Mouse (Mus musculus): ENCODE data around the gene Ncor2. TPM values are rescaled to one million over a fixed set of nuclear protein-coding genes. Genes with fewer than 3 reads are reported as not detected.

Ncor2 gene
- polyA plus RNA-seq, 1 experiment, result not detected

GRCm38 (mm10) chr5:125122546-125122945 is 56.5 kb downstream of the Ncor2 start:
- Histone ChIP-seq H3K4me3 (ENCODE audit: insufficient read depth, low read depth, low read length) (no peak overlapping the region), H3K4me1 (ENCODE audit: control insufficient read depth, insufficient read depth, low read length) (peaks cover 84% of the 10 kb centered on the region), H3K27ac (ENCODE audit: insufficient read depth, low read depth, low read length) (no peak overlapping the region)
- TF ChIP-seq POLR2A (IDR thresholded peaks at IDR 0.05; ENCODE audit: insufficient read depth, low read depth, low read length) (no peak), CTCF (IDR thresholded peaks at IDR 0.05; ENCODE audit: insufficient read depth, low read depth, low read length) (no peak)
- 82% methylated on average over 7 of the region's 7 CpGs for WGBS

- 67% methylated on average over 7 of the region's 7 CpGs for WGBS
- TF ChIP-seq POLR2A (IDR thresholded peaks at IDR 0.05; ENCODE audit: insufficient read depth, low read depth, low read length), result no peak
- TF ChIP-seq CTCF (IDR thresholded peaks at IDR 0.05; ENCODE audit: insufficient read depth, low read depth, low read length), result no peak
- Histone ChIP-seq H3K4me1 (ENCODE audit: control insufficient read depth, insufficient read depth, low read length) (peaks cover 80% of the 10 kb centered on the region), H3K27ac (ENCODE audit: insufficient read depth, low read depth, low read length) (0 out of 2 replicates have a peak overlapping the region, but pooled peaks have one; percentile 5), H3K4me3 (ENCODE audit: insufficient read depth, low read depth, low read length) (no peak overlapping the region)
Observed at GRCm38 (mm10) chr5:125122049-125122448, 57.0 kb downstream of the Ncor2 start.

DNA sequence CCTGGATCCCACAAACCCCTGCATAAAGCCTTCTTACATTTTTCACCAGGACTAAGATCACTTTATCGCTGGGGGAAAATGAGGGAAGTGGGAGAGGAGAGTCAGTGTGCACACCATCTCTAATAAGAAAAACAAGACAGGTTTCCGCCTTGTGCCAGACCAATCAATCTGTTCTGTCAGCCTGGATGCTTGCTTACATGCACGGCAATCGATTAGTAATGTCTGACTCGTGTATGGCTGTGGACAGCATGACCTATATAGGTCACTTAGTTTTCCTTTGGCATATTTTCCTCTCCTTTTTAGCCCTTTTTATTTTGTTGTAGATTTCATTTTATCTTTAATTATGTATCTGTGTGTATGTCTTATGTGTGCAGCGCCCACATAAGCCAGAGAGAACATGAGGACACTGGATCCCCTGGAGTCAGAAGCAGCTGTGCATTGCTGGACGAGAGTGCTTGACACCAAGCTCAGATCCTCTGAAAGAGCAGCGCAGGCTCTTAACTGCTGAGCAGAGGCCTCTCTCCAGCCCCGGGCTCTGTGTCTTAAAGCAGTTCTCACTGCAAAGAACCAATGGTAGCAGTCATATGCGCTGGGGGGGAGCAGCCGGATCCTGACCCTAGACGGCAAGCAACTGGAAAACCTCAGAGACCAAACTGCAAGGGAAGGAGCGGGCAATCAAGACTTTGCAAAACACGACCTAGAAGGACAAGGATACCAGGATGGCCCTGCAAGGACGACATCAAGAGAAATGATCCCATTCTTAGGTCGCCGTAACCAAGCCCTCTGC is 58.3 kb downstream of the Ncor2 start:
- WGBS, result 52% methylated on average over 17 of the region's 17 CpGs
- Histone ChIP-seq H3K4me1 (ENCODE audit: control insufficient read depth, insufficient read depth, low read length) (peaks cover 82% of the 10 kb centered on the region), H3K27ac (ENCODE audit: insufficient read depth, low read depth, low read length) (peak overlapping the region; percentile 1), H3K4me3 (ENCODE audit: insufficient read depth, low read depth, low read length) (no peak overlapping the region)
- TF ChIP-seq POLR2A (IDR thresholded peaks at IDR 0.05; ENCODE audit: insufficient read depth, low read depth, low read length) (no peak), CTCF (IDR thresholded peaks at IDR 0.05; ENCODE audit: insufficient read depth, low read depth, low read length) (no peak)

DNA sequence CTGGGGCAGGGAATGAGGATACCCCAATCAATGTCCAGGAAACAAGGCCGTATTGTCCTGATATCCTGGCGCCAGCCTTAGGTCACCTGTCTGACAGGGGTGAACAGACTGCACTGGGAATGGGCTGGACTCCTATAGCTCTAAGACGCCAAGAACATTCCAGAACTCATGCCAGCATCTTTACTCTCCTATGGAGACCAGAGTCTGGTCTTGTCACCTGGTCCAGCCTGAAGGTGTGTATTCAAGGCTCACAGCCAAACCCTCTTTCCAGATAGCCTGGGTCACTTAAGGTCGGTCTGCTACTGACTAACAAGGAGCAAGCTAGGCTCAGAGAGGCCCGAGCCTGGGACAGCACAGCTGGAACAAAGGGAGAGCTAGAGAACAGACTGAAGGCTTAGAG is 61.8 kb downstream of the Ncor2 start:
- Histone ChIP-seq H3K4me1 (ENCODE audit: control insufficient read depth, insufficient read depth, low read length) (peaks cover 62% of the 10 kb centered on the region), H3K4me3 (ENCODE audit: insufficient read depth, low read depth, low read length) (no peak overlapping the region), H3K27ac (ENCODE audit: insufficient read depth, low read depth, low read length) (no peak overlapping the region)
- TF ChIP-seq POLR2A (IDR thresholded peaks at IDR 0.05; ENCODE audit: insufficient read depth, low read depth, low read length) (no peak), CTCF (IDR thresholded peaks at IDR 0.05; ENCODE audit: insufficient read depth, low read depth, low read length) (no peak)
- 76% methylated on average over 5 of the region's 5 CpGs for WGBS

- Histone ChIP-seq H3K4me1 (ENCODE audit: control insufficient read depth, insufficient read depth, low read length) (peaks cover 53% of the 10 kb centered on the region), H3K27ac (ENCODE audit: insufficient read depth, low read depth, low read length) (peak overlapping the region; percentile 88; the same call in 1 of the 2 replicates), H3K4me3 (ENCODE audit: insufficient read depth, low read depth, low read length) (no peak overlapping the region)
- WGBS, result 32% methylated on average over 5 of the region's 5 CpGs
- TF ChIP-seq CTCF (IDR thresholded peaks at IDR 0.05; ENCODE audit: insufficient read depth, low read depth, low read length) (no peak), POLR2A (IDR thresholded peaks at IDR 0.05; ENCODE audit: insufficient read depth, low read depth, low read length) (no peak)
Observed at GRCm38 (mm10) chr5:125113029-125113428, 66.0 kb downstream of the Ncor2 start.

DNA sequence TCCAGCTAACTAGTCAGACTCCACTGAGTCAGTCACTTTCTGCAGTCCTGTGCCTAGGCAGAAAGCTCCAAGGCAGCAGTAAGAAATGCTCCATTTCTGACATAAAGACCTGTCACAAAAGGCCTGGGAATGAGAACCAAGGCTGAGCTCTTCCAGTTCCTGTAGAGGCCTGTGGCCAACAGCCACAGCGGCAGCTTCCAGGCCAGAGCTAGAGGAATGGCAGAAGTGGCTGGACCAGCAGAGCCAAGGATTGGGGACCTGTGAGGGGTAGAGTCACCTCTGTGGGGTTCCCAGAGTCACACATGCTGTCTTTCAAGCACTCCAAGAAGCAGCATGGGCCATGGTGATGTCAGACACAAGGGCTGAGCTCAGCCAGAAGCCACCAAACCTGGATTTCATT is 66.4 kb downstream of the Ncor2 start:
- Histone ChIP-seq H3K4me1 (ENCODE audit: control insufficient read depth, insufficient read depth, low read length) (peaks cover 52% of the 10 kb centered on the region), H3K4me3 (ENCODE audit: insufficient read depth, low read depth, low read length) (no peak overlapping the region), H3K27ac (ENCODE audit: insufficient read depth, low read depth, low read length) (peak overlapping the region; percentile 88)
- WGBS, result 39% methylated on average over 1 of the region's 1 CpGs
- no peak for TF ChIP-seq POLR2A (IDR thresholded peaks at IDR 0.05; ENCODE audit: insufficient read depth, low read depth, low read length)
- TF ChIP-seq CTCF (IDR thresholded peaks at IDR 0.05; ENCODE audit: insufficient read depth, low read depth, low read length), result no peak

DNA sequence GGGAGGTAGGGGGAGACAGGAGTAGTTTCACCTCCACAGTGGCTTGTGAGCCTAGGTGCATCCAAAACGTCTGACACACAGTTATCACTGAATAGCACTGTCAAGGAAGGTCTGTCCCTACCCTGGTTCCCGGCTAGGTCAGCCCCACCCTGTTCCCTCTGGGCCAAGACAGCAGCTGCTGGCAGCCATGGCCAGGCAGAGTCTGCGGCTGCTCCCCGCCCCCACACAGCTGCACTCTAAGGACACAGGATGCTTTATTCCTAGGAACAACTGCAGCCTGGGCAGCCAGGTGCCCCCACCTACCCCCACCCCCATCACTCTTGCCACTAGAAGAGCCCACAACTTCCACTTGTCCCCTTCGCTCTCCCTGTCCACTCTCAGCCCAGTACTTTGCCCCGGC is 67.9 kb downstream of the Ncor2 start:
- no peak overlapping the region for H3K4me3 ChIP-seq (ENCODE audit: insufficient read depth, low read depth, low read length)
- WGBS, result 31% methylated on average over 6 of the region's 6 CpGs
- H3K4me1 ChIP-seq (ENCODE audit: control insufficient read depth, insufficient read depth, low read length), result peaks cover 55% of the 10 kb centered on the region
- no peak for TF ChIP-seq POLR2A (IDR thresholded peaks at IDR 0.05; ENCODE audit: insufficient read depth, low read depth, low read length)
- no peak for TF ChIP-seq CTCF (IDR thresholded peaks at IDR 0.05; ENCODE audit: insufficient read depth, low read depth, low read length)
- peak overlapping the region; percentile 88 for H3K27ac ChIP-seq (ENCODE audit: insufficient read depth, low read depth, low read length)

DNA sequence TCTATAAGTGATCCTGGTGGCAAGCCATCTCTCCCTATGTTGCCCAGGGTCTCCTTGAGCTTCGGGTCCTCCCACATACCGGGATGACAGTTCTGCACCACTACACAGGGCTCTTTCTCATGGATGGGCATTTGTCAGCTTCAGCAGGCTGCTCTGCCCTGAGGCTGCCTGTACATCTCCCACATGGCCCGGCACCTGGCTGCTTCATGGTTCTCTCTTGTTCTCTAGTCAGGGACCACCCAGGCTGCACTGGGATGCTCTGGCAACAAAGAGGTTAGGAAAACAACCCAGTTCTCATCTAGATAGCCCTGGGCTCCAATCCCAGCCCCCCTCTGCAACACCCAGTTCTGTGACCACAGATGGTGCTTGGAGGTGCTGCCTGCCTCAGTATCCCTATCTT is 68.3 kb downstream of the Ncor2 start:
- H3K4me3 ChIP-seq (ENCODE audit: insufficient read depth, low read depth, low read length), result no peak overlapping the region
- 36% methylated on average over 3 of the region's 3 CpGs for WGBS
- 0 out of 2 replicates have a peak overlapping the region, but pooled peaks have one; percentile 18 for H3K27ac ChIP-seq (ENCODE audit: insufficient read depth, low read depth, low read length)
- TF ChIP-seq POLR2A (IDR thresholded peaks at IDR 0.05; ENCODE audit: insufficient read depth, low read depth, low read length) (no peak), CTCF (IDR thresholded peaks at IDR 0.05; ENCODE audit: insufficient read depth, low read depth, low read length) (no peak)
- H3K4me1 ChIP-seq (ENCODE audit: control insufficient read depth, insufficient read depth, low read length), result peaks cover 57% of the 10 kb centered on the region

DNA sequence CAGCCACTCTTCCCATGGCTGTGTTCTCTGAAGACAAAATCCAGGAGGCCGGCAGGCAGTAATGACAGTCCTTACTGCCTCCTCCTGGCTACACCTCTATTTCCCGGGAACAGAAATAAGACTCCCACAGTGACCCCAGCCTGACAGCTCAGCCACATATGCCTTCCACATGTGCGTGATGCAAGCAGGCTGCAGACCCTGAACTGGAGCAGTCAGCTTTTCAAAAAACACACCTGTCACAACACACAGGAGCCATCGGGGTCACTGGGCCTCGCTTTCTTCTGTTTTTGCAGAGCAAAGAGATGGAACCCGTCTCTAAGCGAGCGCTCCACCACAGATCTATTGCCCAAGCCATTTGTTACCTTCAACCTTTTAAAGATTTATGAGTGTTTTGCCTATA is 68.8 kb downstream of the Ncor2 start:
- no peak overlapping the region for H3K27ac ChIP-seq (ENCODE audit: insufficient read depth, low read depth, low read length)
- TF ChIP-seq CTCF (IDR thresholded peaks at IDR 0.05; ENCODE audit: insufficient read depth, low read depth, low read length), result no peak
- no peak for TF ChIP-seq POLR2A (IDR thresholded peaks at IDR 0.05; ENCODE audit: insufficient read depth, low read depth, low read length)
- peaks cover 62% of the 10 kb centered on the region for H3K4me1 ChIP-seq (ENCODE audit: control insufficient read depth, insufficient read depth, low read length)
- WGBS, result 72% methylated on average over 8 of the region's 8 CpGs
- no peak overlapping the region for H3K4me3 ChIP-seq (ENCODE audit: insufficient read depth, low read depth, low read length)
